Mouse (Mus musculus): ENCODE results near the gene Tfdp2.

- TF ChIP-seq POLR2A (IDR thresholded peaks at IDR 0.05; ENCODE audit: low read depth, low read length) = no peak
- no peak for TF ChIP-seq CTCF (IDR thresholded peaks at IDR 0.05; ENCODE audit: extremely low read depth, insufficient read depth, insufficient read length, insufficient replicate concordance)
These were observed 128.4 kb downstream of the Tfdp2 start for GRCm38 (mm10) chr9:96324502-96324901.
